8 mouse cellular contexts compared by ENCODE assay signal in the genomic region with DNA sequence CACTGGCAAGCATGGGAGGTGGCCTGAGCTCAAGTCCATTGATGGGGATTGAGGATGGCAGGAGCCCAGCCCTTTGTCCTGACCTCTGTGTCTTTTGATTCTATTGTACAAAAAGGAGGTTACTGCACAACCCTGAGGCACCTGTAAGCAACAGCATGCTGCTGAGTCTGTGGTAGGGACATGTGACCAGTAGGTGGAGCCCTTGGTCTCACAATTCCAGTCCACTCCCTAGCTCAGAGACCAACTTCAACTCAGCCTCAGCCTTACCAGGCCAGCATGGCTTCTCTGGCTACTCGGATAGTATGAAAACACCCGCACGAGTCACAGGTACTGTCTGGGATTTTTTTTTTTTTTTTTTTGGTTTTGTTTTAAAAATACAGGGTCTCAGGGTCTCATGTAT. TPM values are rescaled to one million over a fixed set of nuclear protein-coding genes. Genes with fewer than 3 reads are reported as not detected.
DNase-seq lines count a peak whose midpoint lies in the region; ATAC-seq lines count a peak whose summit lies in the region.

No protein-coding gene starts in this region.

- H3K4me1 ChIP-seq in intestine, embryonic 16.5 days (ENCODE audit: control insufficient read depth, insufficient read depth, low read length), result peaks cover 6% of the 10 kb centered on the region; the same call in 1 of the 2 replicates

- intact Hi-C loops in left cerebral cortex, postnatal 14 days (cut with DNase I), result loop anchor here (5.0 to 10.0 kb wide), 2 partner anchors 120 to 212 kb away; no protein-coding TSS in a partner anchor

- no peaks in the 10 kb centered on the region for H3K27me3 ChIP-seq in intestine, embryonic 16.5 days (replicated peaks; ENCODE audit: control insufficient read depth, insufficient read depth, low read length)

- peak; percentile 88 for ATAC-seq in intestine, embryonic 16.5 days
- ATAC-seq in activated CD4-positive, CD25-positive, alpha-beta regulatory T cell, adult 4 months, result no peak

- H3K36me3 ChIP-seq in intestine, embryonic 16.5 days (ENCODE audit: control insufficient read depth, insufficient read depth, low read length), result no peaks in the 10 kb centered on the region

- peak; percentile 87 for DNase-seq in adrenal gland, postnatal 14 days
- peak; percentile 77 for DNase-seq in embryo, embryonic 9.5 days (ENCODE audit: extremely low spot score)
- peak; percentile 12 for DNase-seq in gonadal fat pad, adult 2 months (ENCODE audit: low read depth)
- DNase-seq in left cerebral cortex, postnatal 14 days (ENCODE audit: low spot score in 2 of 2), result peak; percentile 89 to 95
- DNase-seq in mesoderm, embryonic 11.5 days (ENCODE audit: low read depth, low spot score), result peak; percentile 91
- peak; percentile 81 to 84 for DNase-seq in right cerebral cortex, postnatal 36 days (ENCODE audit: low spot score in 2 of 2)

- H3K9ac ChIP-seq in intestine, embryonic 16.5 days (ENCODE audit: low read depth, low read length), result no peak overlapping the region

- no peaks in the 10 kb centered on the region for H3K9me3 ChIP-seq in intestine, embryonic 16.5 days (ENCODE audit: control insufficient read depth, low read length)

- WGBS in intestine, embryonic 16.5 days, result 3% methylated on average over 3 of the region's 3 CpGs

- H3K27ac ChIP-seq in intestine, embryonic 16.5 days (ENCODE audit: low read length), result no peak overlapping the region

- no peak overlapping the region for H3K4me3 ChIP-seq in intestine, embryonic 16.5 days (ENCODE audit: low read length)

- no peak overlapping the region for H3K4me2 ChIP-seq in intestine, embryonic 16.5 days (ENCODE audit: low read depth, low read length)

RNA-seq across cellular contexts. Expression of gene Papolb, which starts 27.5 kb away (rescaled TPM):
- 0.19 and 0.33 TPM in 2 replicates for total RNA-seq in adrenal gland, postnatal 14 days (2021)
- polyA plus RNA-seq in gonadal fat pad, adult 2 months (2012; rRNA removed), result 0.16 and 0.53 TPM in 2 replicates
- polyA plus RNA-seq in intestine, embryonic 16.5 days (2015; fragmentation: Nextera tagmentation; extraction: Ambion mirVana), result 0.05 TPM in 1 of 2 replicates, not detected in the other
- 1 to 10 TPM in 1 of 2 experiments, under 1 TPM in 1; 0.85 to 1.1 TPM for total RNA-seq in left cerebral cortex, postnatal 14 days (2021)
- polyA plus RNA-seq in activated CD4-positive, CD25-positive, alpha-beta regulatory T cell, adult 4 months (2017; shearing (Covaris generic)), result not detected

RNA-seq across cellular contexts. Expression of gene Ap5z1, which starts 38.7 kb away (rescaled TPM):
- 12.5 and 15.7 TPM in 2 replicates for total RNA-seq in adrenal gland, postnatal 14 days (2021)
- 35.2 and 40.2 TPM in 2 replicates for polyA plus RNA-seq in gonadal fat pad, adult 2 months (2012; rRNA removed)
- 17.3 and 21.6 TPM in 2 replicates for polyA plus RNA-seq in intestine, embryonic 16.5 days (2015; fragmentation: Nextera tagmentation; extraction: Ambion mirVana)
- 10 to 100 TPM; 18.6 to 21.0 TPM for total RNA-seq in left cerebral cortex, postnatal 14 days (2021)
- polyA plus RNA-seq in activated CD4-positive, CD25-positive, alpha-beta regulatory T cell, adult 4 months (2017; shearing (Covaris generic)), result 10 to 100 TPM; 12.0 to 24.8 TPM

RNA-seq across cellular contexts. Expression of gene Radil, which starts 48.5 kb away (rescaled TPM):
- total RNA-seq in adrenal gland, postnatal 14 days (2021), result 8.1 and 8.7 TPM in 2 replicates
- polyA plus RNA-seq in gonadal fat pad, adult 2 months (2012; rRNA removed), result 4.8 and 5.4 TPM in 2 replicates
- polyA plus RNA-seq in intestine, embryonic 16.5 days (2015; fragmentation: Nextera tagmentation; extraction: Ambion mirVana), result 1.6 and 2.2 TPM in 2 replicates
- 10 to 100 TPM; 19.2 to 21.2 TPM for total RNA-seq in left cerebral cortex, postnatal 14 days (2021)
- polyA plus RNA-seq in activated CD4-positive, CD25-positive, alpha-beta regulatory T cell, adult 4 months (2017; shearing (Covaris generic)), result not detected

Comparison
In these comparisons a context has a peak if more than half of its experiments do, and no peak if none do; other contexts are left out.
1. DNase-seq: peak in every context shown above with its lines; median percentile 92 in left cerebral cortex, postnatal 14 days; 91 in mesoderm, embryonic 11.5 days; 87 in adrenal gland, postnatal 14 days; 82 in right cerebral cortex, postnatal 36 days; 77 in embryo, embryonic 9.5 days; 12 in gonadal fat pad, adult 2 months.